Mouse (Mus musculus): ENCODE measurements at regions not wholly inside any gene's neighbourhood (a gene's known extent, or its start where the extent isn't known, plus 50 kb on each side); places are given as distances from the start of the nearest gene placed in this dataset.

DNA sequence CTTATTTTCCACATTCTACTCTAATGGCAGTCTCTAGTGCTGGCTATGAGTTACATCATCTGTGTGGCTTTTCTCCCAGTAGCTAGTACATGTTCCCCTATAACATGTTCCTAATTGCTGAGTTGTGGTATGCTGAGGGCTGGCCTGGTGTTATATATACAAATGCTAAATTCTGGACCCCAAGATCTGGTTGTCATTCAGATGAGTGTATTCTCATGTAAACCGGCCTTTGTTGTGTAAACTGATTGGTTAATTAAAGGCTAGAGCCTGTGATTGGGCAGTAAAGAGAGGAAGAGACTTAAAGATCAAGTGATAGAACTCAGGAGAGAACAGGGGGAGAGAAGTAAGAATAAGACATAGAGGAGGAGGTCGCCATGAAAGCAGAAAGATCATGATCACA lies 102.6 kb downstream of the Zfp36l1 start:
- no peaks in the 10 kb centered on the region for H3K27me3 ChIP-seq (ENCODE audit: control insufficient read depth, insufficient read depth, low read length)
- H3K9ac ChIP-seq (ENCODE audit: low read depth, low read length) = no peak overlapping the region
- DNase-seq = no peak
- peaks cover 11% of the 10 kb centered on the region for H3K4me1 ChIP-seq (ENCODE audit: control insufficient read depth, insufficient read depth, low read length)
- peaks cover 3% of the 10 kb centered on the region; the same call in 1 of the 2 replicates for H3K36me3 ChIP-seq (ENCODE audit: control insufficient read depth, insufficient read depth, low read length)
- H3K27ac ChIP-seq = no peak overlapping the region
- intact Hi-C loops (cut with DNase I) = no loop called here
- TF ChIP-seq CTCF (IDR thresholded peaks at IDR 0.05) (no peak), EP300 (IDR thresholded peaks at IDR 0.05; ENCODE audit: insufficient read depth, low read depth, low read length) (no peak), POLR2A (IDR thresholded peaks at IDR 0.05; ENCODE audit: insufficient read depth, low read depth, low read length) (no peak)
- H3K79me2 ChIP-seq (replicated peaks; ENCODE audit: control insufficient read depth, insufficient read depth, low read length) = no peaks in the 10 kb centered on the region
- H3K4me3 ChIP-seq = no peak overlapping the region
- WGBS = 83% methylated on average over 2 of the region's 2 CpGs

DNA sequence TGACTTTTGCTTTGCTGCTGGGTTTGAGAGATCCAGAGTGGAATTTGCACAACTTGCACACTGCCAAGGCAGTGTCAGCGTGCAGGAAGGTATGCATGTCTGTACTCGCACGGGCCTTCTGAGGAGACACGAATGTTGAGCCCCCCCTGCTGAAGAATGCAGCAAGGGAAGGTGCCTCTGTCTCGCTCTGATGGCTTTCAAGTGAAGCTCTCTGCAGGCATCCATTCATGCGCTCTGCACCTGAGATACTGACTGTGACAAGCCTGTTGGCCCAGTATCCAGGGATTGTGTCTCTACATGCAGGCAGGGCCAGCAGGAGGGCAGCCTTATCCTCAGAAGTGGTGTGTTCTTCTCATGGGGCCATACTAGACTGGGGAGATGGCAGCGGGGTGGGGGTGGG lies 105.0 kb downstream of the Zfp36l1 start:
- intact Hi-C loops (cut with DNase I) = no loop called here
- Histone ChIP-seq H3K27ac (no peak overlapping the region), H3K9ac (ENCODE audit: low read depth, low read length) (no peak overlapping the region), H3K27me3 (ENCODE audit: control insufficient read depth, insufficient read depth, low read length) (no peaks in the 10 kb centered on the region), H3K36me3 (ENCODE audit: control insufficient read depth, insufficient read depth, low read length) (peaks cover 3% of the 10 kb centered on the region; the same call in 1 of the 2 replicates), H3K4me3 (no peak overlapping the region), H3K79me2 (replicated peaks; ENCODE audit: control insufficient read depth, insufficient read depth, low read length) (no peaks in the 10 kb centered on the region), H3K4me1 (ENCODE audit: control insufficient read depth, insufficient read depth, low read length) (peaks cover 6% of the 10 kb centered on the region)
- TF ChIP-seq POLR2A (IDR thresholded peaks at IDR 0.05; ENCODE audit: insufficient read depth, low read depth, low read length) (no peak), CTCF (IDR thresholded peaks at IDR 0.05) (no peak), EP300 (IDR thresholded peaks at IDR 0.05; ENCODE audit: insufficient read depth, low read depth, low read length) (no peak)
- DNase-seq = no peak
- WGBS = 75% methylated on average over 7 of the region's 7 CpGs

DNA sequence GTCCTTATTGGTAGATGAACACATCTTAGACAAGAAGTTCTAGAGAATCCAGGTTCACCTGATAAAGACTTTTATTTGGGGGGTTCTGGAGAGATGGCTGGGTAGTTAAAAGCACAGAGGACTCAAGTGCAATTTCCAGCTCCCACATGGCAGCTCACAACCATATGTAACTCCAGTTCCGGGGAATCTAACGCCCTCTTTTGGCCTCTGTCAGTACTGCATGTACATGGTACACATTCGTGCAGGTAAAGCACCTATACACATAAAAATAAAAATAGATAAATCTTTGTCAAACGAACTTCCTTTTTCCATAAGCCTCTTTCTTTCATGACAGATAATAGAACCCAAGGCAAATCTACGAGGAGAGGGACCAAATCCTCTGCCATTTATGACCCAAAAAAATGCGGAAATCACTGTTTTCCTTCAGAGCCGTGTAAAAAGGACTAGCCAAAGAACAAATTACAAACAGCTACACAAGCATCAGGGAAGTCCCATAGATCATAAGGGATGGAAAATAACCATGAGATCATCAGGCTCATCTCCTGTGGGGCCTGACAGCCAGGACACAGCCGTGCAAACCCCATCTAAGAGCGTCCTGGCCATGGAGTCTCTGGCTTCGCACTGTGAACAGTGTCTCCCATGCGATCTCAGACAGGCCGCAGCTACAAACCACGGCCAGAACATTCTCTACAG lies 107.4 kb downstream of the Zfp36l1 start:
- no peaks in the 10 kb centered on the region for H3K36me3 ChIP-seq (ENCODE audit: control insufficient read depth, insufficient read depth, low read length)
- no peaks in the 10 kb centered on the region for H3K27me3 ChIP-seq (ENCODE audit: control insufficient read depth, insufficient read depth, low read length)
- peaks cover 14% of the 10 kb centered on the region for H3K4me1 ChIP-seq (ENCODE audit: control insufficient read depth, insufficient read depth, low read length)
- peak overlapping the region; percentile 13 for H3K27ac ChIP-seq
- intact Hi-C loops (cut with DNase I) = no loop called here
- no peaks in the 10 kb centered on the region for H3K79me2 ChIP-seq (replicated peaks; ENCODE audit: control insufficient read depth, insufficient read depth, low read length)
- H3K9ac ChIP-seq (ENCODE audit: low read depth, low read length) = no peak overlapping the region
- DNase-seq = no peak
- no peak overlapping the region for H3K4me3 ChIP-seq
- WGBS = 80% methylated on average over 13 of the region's 13 CpGs
- TF ChIP-seq CTCF (IDR thresholded peaks at IDR 0.05) (peak; percentile 51), POLR2A (IDR thresholded peaks at IDR 0.05; ENCODE audit: insufficient read depth, low read depth, low read length) (no peak)

DNA sequence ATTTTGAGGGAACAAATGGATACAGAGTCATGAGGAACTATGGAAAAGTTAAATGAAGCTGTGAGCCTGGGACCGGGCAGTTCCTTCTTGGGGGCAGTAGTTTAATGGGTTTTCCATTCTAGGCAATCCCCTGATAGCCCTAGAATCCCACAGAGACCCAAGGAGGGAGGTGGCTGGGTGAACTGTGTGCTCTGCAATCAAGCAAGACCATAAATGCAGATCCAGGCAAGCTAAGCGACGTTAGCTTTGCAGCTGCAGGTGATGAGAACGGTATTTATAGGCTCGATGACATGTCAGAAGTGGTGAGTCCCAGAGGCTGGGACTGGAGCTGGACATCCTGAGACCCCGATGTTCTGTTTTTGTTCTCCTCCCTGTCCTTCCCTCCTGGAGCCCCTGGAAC lies 108.2 kb downstream of the Zfp36l1 start:
- H3K9ac ChIP-seq (ENCODE audit: low read depth, low read length) = no peak overlapping the region
- no peaks in the 10 kb centered on the region for H3K79me2 ChIP-seq (replicated peaks; ENCODE audit: control insufficient read depth, insufficient read depth, low read length)
- H3K27ac ChIP-seq = peak overlapping the region; percentile 15
- DNase-seq = no peak
- no peaks in the 10 kb centered on the region for H3K36me3 ChIP-seq (ENCODE audit: control insufficient read depth, insufficient read depth, low read length)
- WGBS = 46% methylated on average over 6 of the region's 6 CpGs
- peaks cover 14% of the 10 kb centered on the region for H3K4me1 ChIP-seq (ENCODE audit: control insufficient read depth, insufficient read depth, low read length)
- TF ChIP-seq CTCF (IDR thresholded peaks at IDR 0.05) (no peak), POLR2A (IDR thresholded peaks at IDR 0.05; ENCODE audit: insufficient read depth, low read depth, low read length) (no peak), EP300 (IDR thresholded peaks at IDR 0.05; ENCODE audit: insufficient read depth, low read depth, low read length) (no peak)
- H3K4me3 ChIP-seq = no peak overlapping the region
- no peaks in the 10 kb centered on the region for H3K27me3 ChIP-seq (ENCODE audit: control insufficient read depth, insufficient read depth, low read length)
- intact Hi-C loops (cut with DNase I) = loop anchor here (5.0 kb wide), 1 partner anchor 62 kb away; no protein-coding TSS in a partner anchor

DNA sequence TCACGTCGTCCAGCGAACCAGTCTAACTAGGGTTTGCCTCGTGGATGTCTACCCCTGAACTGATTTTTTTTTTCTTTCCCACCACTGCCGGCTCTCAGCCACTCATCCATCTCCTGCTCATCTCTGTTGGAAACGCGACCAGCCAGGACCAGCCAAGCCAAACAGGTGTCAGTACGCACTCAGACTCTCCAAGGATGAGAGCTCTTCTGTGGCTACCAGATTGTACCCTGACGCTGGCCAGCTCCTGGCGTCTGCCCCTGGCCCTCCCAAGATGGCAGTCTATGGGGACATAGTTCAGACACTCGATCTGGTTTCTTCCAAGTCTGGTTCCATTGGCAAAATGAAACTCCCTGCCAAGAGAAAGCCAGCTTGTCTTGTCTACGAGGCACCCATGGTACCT lies 109.3 kb downstream of the Zfp36l1 start:
- DNase-seq = no peak
- Histone ChIP-seq H3K4me3 (no peak overlapping the region), H3K27me3 (ENCODE audit: control insufficient read depth, insufficient read depth, low read length) (no peaks in the 10 kb centered on the region), H3K79me2 (replicated peaks; ENCODE audit: control insufficient read depth, insufficient read depth, low read length) (no peaks in the 10 kb centered on the region), H3K4me1 (ENCODE audit: control insufficient read depth, insufficient read depth, low read length) (peaks cover 21% of the 10 kb centered on the region), H3K36me3 (ENCODE audit: control insufficient read depth, insufficient read depth, low read length) (0 out of 2 replicates have a peak, but pooled peaks cover under 1% of the 10 kb centered on the region), H3K27ac (no peak overlapping the region), H3K9ac (ENCODE audit: low read depth, low read length) (no peak overlapping the region)
- 95% methylated on average over 12 of the region's 12 CpGs for WGBS
- intact Hi-C loops (cut with DNase I) = loop anchor here (5.0 kb wide), 1 partner anchor 61 kb away; no protein-coding TSS in a partner anchor
- TF ChIP-seq EP300 (IDR thresholded peaks at IDR 0.05; ENCODE audit: insufficient read depth, low read depth, low read length) (no peak), CTCF (IDR thresholded peaks at IDR 0.05) (no peak), POLR2A (IDR thresholded peaks at IDR 0.05; ENCODE audit: insufficient read depth, low read depth, low read length) (no peak)

DNA sequence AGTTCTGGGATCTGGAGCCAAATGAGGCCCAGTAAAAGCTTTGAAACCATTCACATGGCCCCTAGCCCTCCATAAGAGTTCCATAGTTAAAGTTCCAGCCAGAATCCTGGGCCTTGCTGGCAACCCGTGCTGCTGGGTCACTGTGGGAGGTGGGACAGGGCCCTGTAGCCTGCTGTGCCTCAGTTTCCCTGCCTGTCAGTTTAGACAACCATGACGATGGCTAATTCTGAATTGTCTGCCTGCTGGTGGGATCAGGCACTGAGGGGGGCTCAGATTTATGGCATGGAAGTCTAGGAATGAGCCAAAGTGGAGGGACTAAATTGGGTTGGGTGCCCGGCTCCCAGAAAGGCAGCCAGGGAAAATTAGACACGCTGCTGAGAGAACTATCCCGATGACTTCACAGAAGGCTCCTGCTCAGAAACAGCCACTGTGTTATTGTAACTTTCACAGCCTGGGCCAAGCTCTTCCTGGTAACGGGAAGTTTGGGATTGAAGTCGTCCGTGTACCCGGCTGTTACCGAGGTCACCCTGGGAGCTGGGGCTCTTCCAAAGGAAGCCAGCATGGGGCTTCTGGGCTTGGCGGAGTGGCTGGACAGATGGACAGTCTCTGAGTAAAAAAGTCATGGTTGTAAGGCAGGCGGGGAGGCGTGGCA lies 110.2 kb downstream of the Zfp36l1 start:
- WGBS = 62% methylated on average over 13 of the region's 13 CpGs
- intact Hi-C loops (cut with DNase I) = loop anchor here (5.0 kb wide), 1 partner anchor 60 kb away; no protein-coding TSS in a partner anchor
- peaks cover 23% of the 10 kb centered on the region for H3K4me1 ChIP-seq (ENCODE audit: control insufficient read depth, insufficient read depth, low read length)

More for the DNA sequence above, 110.2 kb downstream of the Zfp36l1 start:
- Histone ChIP-seq H3K36me3 (ENCODE audit: control insufficient read depth, insufficient read depth, low read length) (0 out of 2 replicates have a peak, but pooled peaks cover 2% of the 10 kb centered on the region), H3K4me3 (no peak overlapping the region), H3K79me2 (replicated peaks; ENCODE audit: control insufficient read depth, insufficient read depth, low read length) (no peaks in the 10 kb centered on the region), H3K27ac (peak overlapping the region; percentile 62), H3K27me3 (ENCODE audit: control insufficient read depth, insufficient read depth, low read length) (no peaks in the 10 kb centered on the region), H3K9ac (ENCODE audit: low read depth, low read length) (no peak overlapping the region)
- TF ChIP-seq POLR2A (IDR thresholded peaks at IDR 0.05; ENCODE audit: insufficient read depth, low read depth, low read length) (no peak), CTCF (IDR thresholded peaks at IDR 0.05) (no peak), EP300 (IDR thresholded peaks at IDR 0.05; ENCODE audit: insufficient read depth, low read depth, low read length) (no peak)
- DNase-seq = no peak

Data from heart, adult 2 months (tissue).